Mouse (Mus musculus) olfactory bulb, adult 2 months (tissue): Measurements from ENCODE around the gene Kcnh1. TPM values are rescaled to one million over a fixed set of nuclear protein-coding genes. Genes with fewer than 3 reads are reported as not detected.

Experiments
- H3K27ac ChIP-seq: fragments of 200-500 bp; 2 replicates; pipeline ENCODE4 v1.5.1; 2012; ENCODE audit warnings: low read depth, low read length; ENCODE audit not compliant: insufficient read depth
- H3K4me1 ChIP-seq: fragments of 200-500 bp; 2 replicates; pipeline ENCODE4 v1.6.1; 2012; ENCODE audit warnings: low read length; ENCODE audit not compliant: control insufficient read depth, insufficient read depth
- H3K4me3 ChIP-seq: fragments of 200-500 bp; 2 replicates; pipeline ENCODE4 v1.5.1; 2012; ENCODE audit warnings: mild to moderate bottlenecking, low read depth, low read length, moderate library complexity; ENCODE audit not compliant: insufficient read depth
- CTCF ChIP-seq: fragments of 200-500 bp; IDR thresholded peaks from 2 replicates; pipeline ENCODE4 v1.5.1; 2012; ENCODE audit warnings: low read depth, mild to moderate bottlenecking, low read length, moderate library complexity; ENCODE audit not compliant: insufficient read depth
- POLR2A ChIP-seq: fragments of 200-500 bp; IDR thresholded peaks from 2 replicates; pipeline ENCODE4 v1.6.1; 2012; ENCODE audit warnings: mild to moderate bottlenecking, low read depth, low read length, moderate library complexity; ENCODE audit not compliant: insufficient read depth
- whole genome bisulfite sequencing: fragments of 180-500 bp; shearing (Covaris S2); methylation state at CpG from one replicate; pipeline ENCODE4 v1.1.7; 2018; 5-methylcytosine and 5-hydroxymethylcytosine counted together
- polyA plus RNA-seq: library from polyadenylated mRNA; stranded (reverse); fragments of >200 nt; gene quantifications from 2 replicates; pipeline ENCODE4 v1.2.4, GENCODE M21; 2012; ENCODE audit warnings: low replicate concordance; ENCODE audit not compliant: missing spikeins, insufficient read depth, insufficient read length

Kcnh1 gene
- polyA plus RNA-seq, 1 experiment: not detected

DNA sequence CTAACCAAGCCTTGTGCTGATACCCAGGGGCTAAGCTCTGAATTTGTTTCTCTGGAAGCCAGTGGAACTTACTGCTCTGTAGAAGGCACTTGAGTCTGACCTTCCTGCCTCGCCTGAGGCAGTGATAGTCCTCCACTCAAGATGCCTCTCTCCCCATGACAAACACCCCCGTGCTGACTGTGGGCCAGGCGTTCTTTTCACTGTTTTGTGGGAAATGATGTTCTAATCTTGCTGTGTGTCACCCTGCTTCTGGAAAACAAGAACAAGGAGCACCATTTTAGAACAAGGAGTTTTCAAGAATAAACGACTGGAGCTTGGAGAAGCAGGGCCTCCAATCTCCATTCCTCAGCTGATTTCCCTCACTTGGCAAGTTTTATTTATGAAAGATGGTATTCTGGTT, 273.2 kb downstream of the Kcnh1 start:
- WGBS: 54% methylated on average over 4 of the region's 4 CpGs
- H3K27ac ChIP-seq: no peak overlapping the region
- H3K4me3 ChIP-seq: no peak overlapping the region
- H3K4me1 ChIP-seq: no peaks in the 10 kb centered on the region
- no peak for TF ChIP-seq POLR2A
- TF ChIP-seq CTCF: no peak

DNA sequence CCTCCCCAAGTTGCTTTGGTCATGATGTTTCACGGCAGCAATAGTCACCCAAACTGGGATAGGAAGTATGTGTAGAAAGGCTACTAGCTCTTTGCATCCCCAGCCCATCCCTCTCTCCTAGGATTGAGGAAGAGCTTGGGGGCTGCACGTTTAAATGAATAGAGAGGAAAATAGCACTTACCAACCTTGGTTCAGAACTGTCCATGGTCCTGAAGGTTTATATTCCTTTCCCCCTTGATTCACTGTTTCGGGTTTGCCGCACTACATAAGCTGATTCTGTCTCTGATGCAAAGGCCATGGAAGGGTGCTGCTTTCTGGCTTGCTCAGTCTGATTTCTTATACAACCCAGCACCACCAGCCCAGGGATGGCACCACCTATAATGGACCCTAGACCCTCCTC, 281.8 kb downstream of the Kcnh1 start:
- Histone ChIP-seq H3K27ac (no peak overlapping the region), H3K4me3 (no peak overlapping the region), H3K4me1 (peaks cover 3% of the 10 kb centered on the region)
- TF ChIP-seq POLR2A (no peak), CTCF (no peak)
- 71% methylated on average over 4 of the region's 4 CpGs for WGBS

DNA sequence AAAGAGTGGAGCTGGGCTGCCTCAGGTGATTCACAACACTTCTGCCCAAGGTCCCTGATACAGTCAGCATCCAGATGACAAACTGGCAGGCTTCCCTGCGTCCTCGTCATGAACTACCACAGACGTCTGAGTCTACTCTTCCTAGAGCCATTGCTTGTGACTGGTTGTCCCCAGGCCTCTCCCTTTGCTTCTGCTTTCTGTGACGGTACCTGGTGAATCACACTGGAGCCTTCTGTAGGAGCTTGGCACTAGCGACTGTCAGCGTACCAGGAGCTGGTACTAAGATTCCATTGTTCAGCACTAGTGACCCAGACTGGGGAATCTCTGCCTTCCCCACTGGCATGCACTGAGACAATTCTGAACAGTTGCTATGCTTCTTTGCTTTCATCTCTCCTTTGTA, 282.6 kb downstream of the Kcnh1 start:
- Histone ChIP-seq H3K4me1 (peaks cover 6% of the 10 kb centered on the region), H3K4me3 (no peak overlapping the region), H3K27ac (no peak overlapping the region)
- 84% methylated on average over 6 of the region's 6 CpGs for WGBS
- TF ChIP-seq POLR2A (no peak), CTCF (no peak)

DNA sequence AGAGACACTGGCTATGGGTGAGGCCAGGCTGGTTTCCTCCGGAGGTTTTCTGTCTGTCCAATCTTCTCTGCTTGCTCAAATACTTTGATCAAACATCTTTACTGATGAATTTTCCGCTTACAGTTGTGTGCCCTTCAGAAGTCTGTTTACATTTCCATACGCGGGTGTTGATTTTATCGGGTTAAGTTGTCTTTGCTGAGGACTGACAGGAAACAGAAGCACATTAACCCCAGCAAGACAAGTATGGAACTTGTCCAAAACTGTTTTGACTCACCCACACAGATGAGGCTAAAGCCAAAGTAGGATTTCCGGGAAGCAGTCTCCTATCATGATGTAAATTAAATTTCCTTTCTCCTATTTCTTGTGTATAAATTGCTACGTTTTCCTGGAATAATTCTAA, 286.1 kb downstream of the Kcnh1 start:
- H3K4me1 ChIP-seq: peaks cover 10% of the 10 kb centered on the region
- no peak overlapping the region for H3K27ac ChIP-seq
- 73% methylated on average over 7 of the region's 7 CpGs for WGBS
- TF ChIP-seq POLR2A (no peak), CTCF (no peak)
- no peak overlapping the region for H3K4me3 ChIP-seq

DNA sequence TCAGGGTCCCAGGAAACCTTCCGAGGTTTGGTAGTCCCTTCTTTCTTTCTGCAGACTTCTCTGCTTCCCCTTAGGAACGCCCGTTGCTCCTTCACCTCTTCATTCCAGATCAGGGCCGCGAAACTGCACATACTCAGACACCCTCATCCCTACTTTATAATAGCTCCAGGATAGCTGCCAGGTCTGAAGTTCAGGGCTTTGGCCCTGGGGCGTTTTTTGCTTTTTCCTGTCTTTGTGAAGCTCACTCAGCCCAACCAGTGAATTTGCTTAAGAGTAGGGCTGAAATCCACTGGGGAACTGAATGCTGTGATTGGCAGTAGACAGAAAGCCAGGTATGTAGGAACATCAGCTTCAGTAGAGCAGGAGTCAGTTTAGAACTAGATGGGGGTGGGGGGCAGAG, 287.0 kb downstream of the Kcnh1 start:
- Histone ChIP-seq H3K4me1 (peaks cover 10% of the 10 kb centered on the region), H3K27ac (no peak overlapping the region), H3K4me3 (no peak overlapping the region)
- TF ChIP-seq CTCF (no peak), POLR2A (no peak)
- 50% methylated on average over 6 of the region's 6 CpGs for WGBS

DNA sequence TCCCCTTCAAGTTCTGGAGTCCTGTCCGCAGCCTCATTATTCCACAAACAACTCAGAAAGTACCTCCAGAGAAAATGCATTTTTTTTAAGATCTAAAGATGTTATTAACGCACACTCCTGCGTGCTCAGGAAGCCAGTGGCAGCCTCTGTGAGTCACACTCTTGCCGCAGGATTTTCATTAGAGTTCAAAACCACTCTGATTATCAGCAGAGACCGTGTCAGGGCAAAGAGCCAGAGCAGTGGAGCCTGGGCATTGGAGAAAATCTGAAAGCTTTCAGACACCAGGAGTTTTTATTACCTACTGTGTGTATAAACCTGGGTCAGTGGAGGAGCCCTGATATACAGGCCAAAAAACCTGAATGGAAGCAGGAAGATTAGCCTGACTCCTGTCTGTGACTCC, 287.6 kb downstream of the Kcnh1 start:
- Histone ChIP-seq H3K27ac (no peak overlapping the region), H3K4me1 (peaks cover 10% of the 10 kb centered on the region), H3K4me3 (no peak overlapping the region)
- TF ChIP-seq CTCF (no peak), POLR2A (no peak)
- WGBS: 44% methylated on average over 5 of the region's 5 CpGs

DNA sequence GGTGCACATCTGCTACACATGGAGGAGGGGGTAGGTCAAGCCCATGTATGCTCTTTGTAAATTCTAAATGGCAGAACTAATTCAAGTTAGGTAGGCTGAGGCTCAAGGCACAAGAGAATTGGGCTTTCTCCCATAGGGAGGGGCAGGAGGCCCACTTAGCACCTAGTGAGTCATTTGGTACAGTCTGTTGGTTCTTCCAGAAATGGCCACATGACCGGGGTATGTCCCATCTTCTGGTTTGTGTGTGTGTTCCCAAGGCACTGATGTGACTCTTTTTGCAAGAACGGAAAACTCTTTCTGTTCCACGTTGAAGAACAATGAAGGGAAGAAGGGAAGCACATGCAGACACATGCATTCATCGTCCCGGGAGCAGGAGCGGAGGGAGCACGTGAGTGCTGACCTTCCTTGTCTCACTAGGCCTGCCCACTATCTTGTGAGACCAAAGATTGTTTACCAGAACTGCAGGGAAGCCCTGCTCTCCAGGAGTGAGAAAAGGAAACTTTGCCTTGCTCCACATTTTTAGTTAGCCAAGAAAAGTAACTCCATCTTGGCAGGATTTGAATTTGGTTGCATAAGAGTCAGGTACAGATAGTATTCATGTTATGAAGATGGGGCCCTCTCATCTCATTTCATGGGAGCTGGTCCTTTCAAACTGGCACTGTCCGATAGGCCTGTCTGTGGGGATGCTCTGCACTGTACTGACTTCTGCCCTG, 289.7 kb downstream of the Kcnh1 start:
- TF ChIP-seq CTCF: no peak
- no peak for TF ChIP-seq POLR2A
- H3K4me3 ChIP-seq: no peak overlapping the region
- no peak overlapping the region for H3K27ac ChIP-seq
- H3K4me1 ChIP-seq: peaks cover 10% of the 10 kb centered on the region
- 84% methylated on average over 8 of the region's 8 CpGs for WGBS

DNA sequence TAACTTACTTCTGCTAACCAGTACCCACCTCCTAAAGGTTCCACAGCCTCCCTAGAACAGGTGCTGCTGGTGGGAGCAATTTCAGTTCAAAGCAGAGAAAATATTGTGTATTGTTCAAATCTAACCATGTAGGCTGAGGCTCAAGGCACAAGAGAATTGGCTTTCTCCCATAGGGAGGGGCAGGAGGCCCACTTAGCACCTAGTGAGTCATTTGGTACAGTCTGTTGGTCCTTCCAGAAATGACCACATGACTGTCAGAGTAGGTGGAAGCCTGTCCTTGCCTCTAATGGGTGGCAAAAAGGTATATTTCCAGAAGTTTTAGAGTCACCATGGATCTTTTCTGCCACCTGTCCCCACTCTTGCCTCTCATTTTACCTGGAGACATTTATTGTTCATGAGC, 290.9 kb downstream of the Kcnh1 start:
- Histone ChIP-seq H3K4me3 (no peak overlapping the region), H3K27ac (no peak overlapping the region), H3K4me1 (peaks cover 10% of the 10 kb centered on the region)
- no peak for TF ChIP-seq CTCF
- TF ChIP-seq POLR2A: no peak

DNA sequence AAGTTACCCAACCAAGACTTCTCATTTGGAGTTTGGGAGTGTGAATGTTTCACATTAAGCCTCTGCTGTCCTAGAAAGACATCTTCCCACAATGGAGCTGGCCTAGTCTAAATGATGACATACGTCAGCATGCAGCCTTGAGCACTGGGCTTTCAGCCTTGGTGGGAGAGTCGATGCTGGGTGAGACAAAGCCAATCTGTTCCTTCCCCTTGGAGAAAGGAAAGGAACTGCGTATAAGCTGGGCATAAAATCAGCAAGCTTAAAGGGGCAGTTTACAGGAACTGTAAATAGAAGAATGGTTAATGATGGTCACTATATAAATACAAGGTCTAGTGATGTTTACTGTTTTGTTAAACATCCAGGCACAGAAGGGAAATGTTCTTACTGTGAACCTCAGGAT, 294.5 kb downstream of the Kcnh1 start:
- WGBS: 58% methylated on average over 3 of the region's 3 CpGs
- no peak overlapping the region for H3K27ac ChIP-seq
- TF ChIP-seq POLR2A (no peak), CTCF (no peak)
- H3K4me3 ChIP-seq: no peak overlapping the region
- peaks cover 6% of the 10 kb centered on the region for H3K4me1 ChIP-seq

DNA sequence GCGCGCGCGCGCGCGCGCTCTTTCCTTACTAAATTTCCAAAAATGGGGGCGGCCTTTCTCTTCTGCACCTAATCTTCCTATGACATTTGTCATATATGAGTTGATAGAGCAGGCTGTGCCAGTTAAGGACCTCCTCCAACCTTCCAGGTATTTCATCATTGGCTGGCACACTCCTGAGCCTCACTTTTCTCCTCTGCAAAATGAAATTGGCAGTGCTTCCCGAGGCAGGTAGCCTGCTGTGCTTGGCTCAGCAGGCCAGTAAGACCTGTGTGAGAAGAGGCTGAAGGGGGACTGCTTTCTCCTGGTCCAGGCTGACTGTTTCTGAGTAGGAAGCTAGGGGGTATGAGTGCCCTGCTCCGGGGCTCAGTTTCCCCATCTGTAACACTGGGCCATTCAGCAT, 297.0 kb downstream of the Kcnh1 start:
- Histone ChIP-seq H3K4me3 (no peak overlapping the region), H3K27ac (no peak overlapping the region), H3K4me1 (peaks cover 11% of the 10 kb centered on the region)
- TF ChIP-seq CTCF (no peak), POLR2A (no peak)
- WGBS: 94% methylated on average over 11 of the region's 11 CpGs
